In genomic region chr9:72094675-72095074, GRCm38 (mm10) we compare ENCODE assay signal across 13 mouse cellular contexts. TPM values are rescaled to one million over a fixed set of nuclear protein-coding genes. Genes with fewer than 3 reads are reported as not detected.
A peak's percentile ranks its signal among the peaks of the same experiment; 100 is the strongest.
DNase-seq lines count a peak whose midpoint lies in the region; ATAC-seq and TF ChIP-seq lines count a peak whose summit lies in the region.
"Had no signal": no experiment of that assay in that cellular context is flagged by ENCODE, and none has a peak within 500 bp of the region (broad histone marks: within the 10 kb centered on the region; RNA-seq: fewer than 3 reads in every experiment).

No protein-coding gene starts in this region.

- TF ChIP-seq EP300 in heart, postnatal 0 days (IDR thresholded peaks at IDR 0.05; ENCODE audit: low read depth): no peak

- H3K4me3 ChIP-seq in heart, postnatal 0 days (ENCODE audit: low read depth, low read length): no peak overlapping the region
- H3K4me3 ChIP-seq in midbrain, postnatal 0 days (ENCODE audit: low read depth, low read length): no peak overlapping the region
- H3K4me3 ChIP-seq in midbrain, embryonic 10.5 days: no peak overlapping the region
- H3K4me3 ChIP-seq: embryonic facial prominence, embryonic 12.5 days; heart, embryonic 13.5 days had no signal

- no peak overlapping the region for H3K4me2 ChIP-seq in heart, postnatal 0 days (ENCODE audit: low read depth, low read length)
- H3K4me2 ChIP-seq in midbrain, postnatal 0 days (ENCODE audit: low read depth, low read length, poor library complexity, severe bottlenecking): no peak overlapping the region
- H3K4me2 ChIP-seq: embryonic facial prominence, embryonic 12.5 days; heart, embryonic 13.5 days had no signal

- H3K36me3 ChIP-seq in heart, postnatal 0 days (replicated peaks; ENCODE audit: control insufficient read depth, insufficient read depth, low read length): peaks cover 6% of the 10 kb centered on the region; the same call in 1 of the 2 replicates
- no peaks in the 10 kb centered on the region for H3K36me3 ChIP-seq in midbrain, postnatal 0 days (ENCODE audit: insufficient read depth, low read length)
- H3K36me3 ChIP-seq in midbrain, embryonic 10.5 days: peaks cover 26% of the 10 kb centered on the region
- no peaks in the 10 kb centered on the region for H3K36me3 ChIP-seq in splenic B cell, adult 2 months (ENCODE audit: control insufficient read depth, insufficient read depth, low read length, poor library complexity, severe bottlenecking)

- no peak overlapping the region for H3K9ac ChIP-seq in heart, postnatal 0 days (replicated peaks; ENCODE audit: low read depth, low read length)
- H3K9ac ChIP-seq in midbrain, postnatal 0 days (replicated peaks; ENCODE audit: low read length, poor library complexity, severe bottlenecking): no peak overlapping the region
- H3K9ac ChIP-seq: embryonic facial prominence, embryonic 12.5 days; heart, embryonic 13.5 days had no signal

- no peak for DNase-seq in heart, postnatal 0 days (ENCODE audit: low spot score)
- no peak for DNase-seq in heart, adult 11 months
- DNase-seq in midbrain, postnatal 0 days (ENCODE audit: low spot score): peak; percentile 24
- DNase-seq in midbrain, embryonic 10.5 days (ENCODE audit: low spot score): no peak
- DNase-seq in ZHBTc4 (ENCODE audit: low read depth, low spot score): peak; percentile 45
- DNase-seq in splenic B cell, adult 2 months (ENCODE audit: low read depth, low spot score): peak; percentile 65
- DNase-seq in urinary bladder, adult 18-20 months (ENCODE audit: low spot score in 2 of 2): no peak
- no peak for DNase-seq in right cerebral cortex, postnatal 10 days (ENCODE audit: low spot score in 2 of 2)
- DNase-seq: lung, adult 18-20 months; right cerebral cortex, adult 18-20 months had no signal

- no peaks in the 10 kb centered on the region for H3K4me1 ChIP-seq in heart, postnatal 0 days (ENCODE audit: control insufficient read depth, insufficient read depth)
- no peaks in the 10 kb centered on the region for H3K4me1 ChIP-seq in midbrain, postnatal 0 days (ENCODE audit: insufficient read depth, low read length)
- H3K4me1 ChIP-seq in midbrain, embryonic 10.5 days: no peaks in the 10 kb centered on the region
- H3K4me1 ChIP-seq: embryonic facial prominence, embryonic 12.5 days had no signal

- TF ChIP-seq CTCF in heart, postnatal 0 days (IDR thresholded peaks at IDR 0.05; ENCODE audit: low read depth): peak; percentile 37
- peak; percentile 57 for TF ChIP-seq CTCF in midbrain, postnatal 0 days (IDR thresholded peaks at IDR 0.05)

- no peak overlapping the region for H3K27ac ChIP-seq in heart, postnatal 0 days (ENCODE audit: low read depth)
- H3K27ac ChIP-seq in midbrain, postnatal 0 days (ENCODE audit: low read depth, low read length): no peak overlapping the region
- H3K27ac ChIP-seq in midbrain, embryonic 10.5 days (replicated peaks): no peak overlapping the region
- H3K27ac ChIP-seq: embryonic facial prominence, embryonic 12.5 days; heart, embryonic 13.5 days had no signal

- H3K9me3 ChIP-seq in heart, postnatal 0 days (replicated peaks; ENCODE audit: control insufficient read depth, low read length): no peaks in the 10 kb centered on the region
- H3K9me3 ChIP-seq in midbrain, postnatal 0 days (ENCODE audit: low read length): no peaks in the 10 kb centered on the region
- 0 out of 2 replicates have a peak, but pooled peaks cover 4% of the 10 kb centered on the region for H3K9me3 ChIP-seq in midbrain, embryonic 10.5 days (replicated peaks)
- H3K9me3 ChIP-seq: embryonic facial prominence, embryonic 12.5 days; heart, embryonic 13.5 days had no signal

- ATAC-seq in heart, postnatal 0 days (ENCODE audit: insufficient read depth, low read depth): no peak
- ATAC-seq in midbrain, postnatal 0 days (ENCODE audit: low FRiP score): no peak
- ATAC-seq: intestine, embryonic 16.5 days had no signal

- H3K27me3 ChIP-seq in heart, postnatal 0 days (ENCODE audit: control insufficient read depth, insufficient read depth, low read length): no peaks in the 10 kb centered on the region
- no peaks in the 10 kb centered on the region for H3K27me3 ChIP-seq in midbrain, postnatal 0 days (ENCODE audit: insufficient read depth, low read length)
- H3K27me3 ChIP-seq in midbrain, embryonic 10.5 days (ENCODE audit: low read depth, poor library complexity, severe bottlenecking): no peaks in the 10 kb centered on the region
- H3K27me3 ChIP-seq in splenic B cell, adult 2 months (ENCODE audit: control insufficient read depth, insufficient read depth, low read length, poor library complexity, severe bottlenecking): no peaks in the 10 kb centered on the region
- H3K27me3 ChIP-seq: embryonic facial prominence, embryonic 12.5 days; heart, embryonic 13.5 days had no signal

- WGBS in heart, postnatal 0 days: 92% methylated on average over 5 of the region's 5 CpGs
- 85% methylated on average over 5 of the region's 5 CpGs for WGBS in midbrain, postnatal 0 days
- 91% methylated on average over 5 of the region's 5 CpGs for WGBS in midbrain, embryonic 10.5 days

RNA-seq across cellular contexts. Expression of gene Tcf12, which starts 17.0 kb away (rescaled TPM):
- total RNA-seq in heart, postnatal 0 days (2014; rRNA removed; ENCODE audit: low replicate concordance): 55.2 and 69.4 TPM in 2 replicates
- polyA plus RNA-seq in heart, postnatal 0 days (2015; fragmentation: Nextera tagmentation; extraction: Ambion mirVana): 14.3 and 14.8 TPM in 2 replicates
- 69.6 and 122 TPM in 2 replicates for total RNA-seq in midbrain, postnatal 0 days (2014; rRNA removed)
- 37.4 and 37.5 TPM in 2 replicates for polyA plus RNA-seq in midbrain, postnatal 0 days (2015; fragmentation: Nextera tagmentation; extraction: Ambion mirVana)
- polyA plus RNA-seq in midbrain, embryonic 10.5 days (2016; fragmentation: Nextera tagmentation; extraction: Ambion mirVana): 165 and 180 TPM in 2 replicates

Comparison
In these comparisons a context has a peak if more than half of its experiments do, and no peak if none do; other contexts are left out.
1. DNase-seq: peak in midbrain, postnatal 0 days (single experiment), ZHBTc4 (single experiment) and splenic B cell, adult 2 months (single experiment); none in heart, postnatal 0 days (single experiment), heart, adult 11 months (single experiment), midbrain, embryonic 10.5 days (single experiment), urinary bladder, adult 18-20 months (0 of 2) and right cerebral cortex, postnatal 10 days (0 of 2).